Mouse (Mus musculus) liver, adult 2 months (tissue): ENCODE measurements around the gene Gm20388. TPM values are rescaled to one million over a fixed set of nuclear protein-coding genes. Genes with fewer than 3 reads are reported as not detected.

Experiments
- DNase-seq: peaks from one replicate; pipeline ENCODE4 v3.0.0-alpha.2; 2011; ENCODE audit warnings: low read depth, low spot score; ENCODE audit errors: extremely low read depth
- H3K27ac ChIP-seq: fragments of 200-500 bp; replicated peaks from 2 replicates; pipeline ENCODE4 v1.5.1; 2012; ENCODE audit warnings: low read depth, mild to moderate bottlenecking, control low read depth, inconsistent platforms, low read length; ENCODE audit not compliant: insufficient read depth
- H3K27me3 ChIP-seq: fragments of 200-500 bp; 2 replicates; pipeline ENCODE4 v1.6.1; 2012; ENCODE audit warnings: mild to moderate bottlenecking, moderate library complexity, low read length, inconsistent platforms; ENCODE audit not compliant: control insufficient read depth, insufficient read depth
- H3K36me3 ChIP-seq: fragments of 200-500 bp; 2 replicates; pipeline ENCODE4 v1.6.1; 2012; ENCODE audit warnings: low read length, inconsistent platforms; ENCODE audit not compliant: control insufficient read depth, insufficient read depth
- H3K4me1 ChIP-seq: fragments of 200-500 bp; 2 replicates; pipeline ENCODE4 v1.6.1; 2011; ENCODE audit warnings: low read length; ENCODE audit not compliant: control insufficient read depth, insufficient read depth
- H3K4me3 ChIP-seq: fragments of 200-500 bp; 2 replicates; pipeline ENCODE4 v1.5.1; 2011; ENCODE audit warnings: low read depth, mild to moderate bottlenecking, control low read depth, low read length, moderate library complexity; ENCODE audit not compliant: insufficient read depth
- H3K79me2 ChIP-seq: fragments of 200-500 bp; 2 replicates; pipeline ENCODE4 v1.6.1; 2012; ENCODE audit warnings: inconsistent platforms, mild to moderate bottlenecking, low read length, moderate library complexity; ENCODE audit not compliant: control insufficient read depth, insufficient read depth
- H3K9ac ChIP-seq: fragments of 200-500 bp; 2 replicates; pipeline ENCODE4 v1.6.1; 2012; ENCODE audit warnings: low read depth, mild to moderate bottlenecking, control low read depth, inconsistent platforms, low read length
- CTCF ChIP-seq: fragments of 200-500 bp; IDR thresholded peaks from 2 replicates; pipeline ENCODE4 v1.5.1; 2011; ENCODE audit warnings: low read depth, low read length, control low read depth
- POLR2A ChIP-seq: fragments of 200-500 bp; IDR thresholded peaks from 2 replicates; pipeline ENCODE4 v1.6.1; 2011; ENCODE audit warnings: low read length, control low read depth; ENCODE audit not compliant: insufficient read depth; ENCODE audit errors: extremely low read depth
- WGBS: fragments of 180-500 bp; shearing (Covaris S2); methylation state at CpG from one replicate; pipeline ENCODE4 v1.1.7; 2018; 5-methylcytosine and 5-hydroxymethylcytosine counted together
- polyA plus RNA-seq: library from polyadenylated mRNA; depleted of rRNA; stranded (reverse); fragments of >200 nt; gene quantifications from 2 replicates; pipeline ENCODE4 v1.2.3, GENCODE M21; 2012
- total RNA-seq: library from RNA; depleted of rRNA; stranded (reverse); fragments of >200 nt; gene quantifications from 2 replicates; pipeline ENCODE4 v1.2.3, GENCODE M21; 2014

The Gm20388 gene
- total and polyA plus RNA-seq, 2 experiments, result 6.4 to 19.9 TPM

- peaks cover 3% of the 10 kb centered on the region; the same call in 1 of the 2 replicates for H3K27me3 ChIP-seq
- no peak for TF ChIP-seq POLR2A
- TF ChIP-seq CTCF, result no peak
- WGBS, result 47% methylated on average over 24 of the region's 24 CpGs
- H3K4me1 ChIP-seq, result no peaks in the 10 kb centered on the region
- no peak overlapping the region for H3K9ac ChIP-seq
- H3K27ac ChIP-seq, result no peak overlapping the region
- DNase-seq, result no peak
- H3K4me3 ChIP-seq, result no peak overlapping the region
- no peaks in the 10 kb centered on the region for H3K79me2 ChIP-seq
- no peaks in the 10 kb centered on the region for H3K36me3 ChIP-seq
These were observed 965.6 kb downstream of the Gm20388 start for GRCm38 (mm10) chr8:120876010-120876918.

DNA sequence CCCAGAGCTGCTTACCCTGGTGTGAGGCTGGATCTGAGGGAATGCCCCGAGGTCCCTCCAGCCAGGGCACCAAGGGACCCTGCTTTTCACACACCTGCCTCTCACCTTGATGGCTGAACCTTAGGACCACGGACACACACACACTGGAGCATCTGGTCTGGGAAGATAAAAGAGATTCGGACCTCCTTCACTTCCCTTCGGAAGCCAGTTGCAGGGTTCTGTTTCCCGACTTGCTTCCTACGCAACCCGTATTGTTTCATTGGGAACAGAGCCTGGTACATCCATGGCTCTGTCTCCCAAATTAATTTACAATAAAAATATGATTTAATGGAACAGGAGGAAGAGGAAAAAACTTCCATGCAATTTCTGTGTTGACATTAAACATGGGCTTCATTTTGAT lies 966.4 kb downstream of the Gm20388 start:
- H3K4me1 ChIP-seq, result no peaks in the 10 kb centered on the region
- 73% methylated on average over 7 of the region's 7 CpGs for WGBS

GRCm38 (mm10) chr8:120879928-120880327 lies 969.3 kb downstream of the Gm20388 start:
- Histone ChIP-seq H3K4me1 (no peaks in the 10 kb centered on the region), H3K27ac (no peak overlapping the region), H3K9ac (no peak overlapping the region), H3K79me2 (no peaks in the 10 kb centered on the region), H3K27me3 (peaks cover 3% of the 10 kb centered on the region; the same call in 1 of the 2 replicates), H3K36me3 (no peaks in the 10 kb centered on the region), H3K4me3 (no peak overlapping the region)
- 65% methylated on average over 6 of the region's 6 CpGs for WGBS
- TF ChIP-seq CTCF (no peak), POLR2A (no peak)
- DNase-seq, result no peak

More for the DNA sequence above, 966.4 kb downstream of the Gm20388 start:
- no peak overlapping the region for H3K27ac ChIP-seq
- no peak overlapping the region for H3K4me3 ChIP-seq
- no peak overlapping the region for H3K9ac ChIP-seq
- peaks cover 3% of the 10 kb centered on the region; the same call in 1 of the 2 replicates for H3K27me3 ChIP-seq
- H3K36me3 ChIP-seq, result no peaks in the 10 kb centered on the region
- TF ChIP-seq POLR2A, result no peak
- TF ChIP-seq CTCF, result no peak
- DNase-seq, result no peak
- H3K79me2 ChIP-seq, result no peaks in the 10 kb centered on the region

GRCm38 (mm10) chr8:120881634-120882033 lies 971.0 kb downstream of the Gm20388 start:
- Histone ChIP-seq H3K9ac (no peak overlapping the region), H3K27ac (no peak overlapping the region), H3K4me1 (no peaks in the 10 kb centered on the region), H3K27me3 (peaks cover 3% of the 10 kb centered on the region; the same call in 1 of the 2 replicates), H3K36me3 (no peaks in the 10 kb centered on the region), H3K4me3 (no peak overlapping the region), H3K79me2 (no peaks in the 10 kb centered on the region)
- TF ChIP-seq POLR2A (no peak), CTCF (no peak)
- no peak for DNase-seq
- 65% methylated on average over 10 of the region's 10 CpGs for WGBS

DNA sequence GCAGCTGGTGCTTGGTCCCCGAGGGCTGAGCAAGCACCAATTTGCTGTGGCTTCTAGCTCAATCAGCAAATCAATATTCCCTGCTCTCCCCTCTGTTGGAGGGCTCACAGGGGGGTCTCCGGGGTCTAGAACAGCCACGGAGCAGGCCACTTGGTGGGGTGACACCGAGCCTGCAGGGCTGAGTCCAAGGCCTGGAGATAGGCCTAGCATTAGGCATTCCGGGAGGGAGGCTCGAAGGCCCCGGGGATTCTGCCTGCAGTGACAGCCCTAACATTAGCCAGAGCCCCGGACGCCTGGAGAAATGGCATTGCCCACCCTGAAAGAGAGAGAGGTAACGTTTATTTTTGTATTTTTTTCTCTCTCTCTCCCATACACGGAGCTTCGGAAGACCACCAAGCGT lies 972.0 kb downstream of the Gm20388 start:
- peaks cover 3% of the 10 kb centered on the region; the same call in 1 of the 2 replicates for H3K27me3 ChIP-seq

DNA sequence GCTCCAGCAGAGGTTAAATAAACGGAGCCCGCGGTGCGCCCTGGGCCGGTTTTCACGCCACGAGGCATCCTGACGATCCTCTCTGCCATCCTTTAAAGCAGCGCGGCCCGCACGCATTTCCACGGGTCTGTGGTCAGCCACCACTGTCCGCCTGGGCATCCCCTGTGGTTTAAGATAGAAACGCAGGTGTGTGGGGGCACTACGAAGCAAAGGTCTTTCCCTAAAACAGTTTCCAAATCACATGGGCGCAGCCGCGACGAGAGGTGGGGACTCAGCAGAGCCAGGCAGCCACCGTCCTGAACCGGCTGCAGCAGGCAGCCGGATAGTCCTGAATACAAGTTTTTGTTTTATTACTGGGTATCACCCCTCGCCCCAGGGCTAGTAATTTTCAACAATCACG lies 972.7 kb downstream of the Gm20388 start:
- WGBS, result 11% methylated on average over 25 of the region's 25 CpGs
- Histone ChIP-seq H3K9ac (no peak overlapping the region), H3K27me3 (peaks cover 3% of the 10 kb centered on the region; the same call in 1 of the 2 replicates)

More for the DNA sequence above, 972.0 kb downstream of the Gm20388 start:
- Histone ChIP-seq H3K9ac (no peak overlapping the region), H3K36me3 (no peaks in the 10 kb centered on the region), H3K4me1 (no peaks in the 10 kb centered on the region), H3K79me2 (no peaks in the 10 kb centered on the region), H3K27ac (no peak overlapping the region), H3K4me3 (no peak overlapping the region)
- no peak for DNase-seq
- no peak for TF ChIP-seq POLR2A
- no peak for TF ChIP-seq CTCF
- 43% methylated on average over 13 of the region's 13 CpGs for WGBS

More for the DNA sequence above, 972.7 kb downstream of the Gm20388 start:
- Histone ChIP-seq H3K27ac (no peak overlapping the region), H3K4me1 (no peaks in the 10 kb centered on the region), H3K36me3 (no peaks in the 10 kb centered on the region), H3K79me2 (no peaks in the 10 kb centered on the region), H3K4me3 (no peak overlapping the region)
- TF ChIP-seq POLR2A (no peak), CTCF (no peak)
- DNase-seq, result no peak
